Mouse (Mus musculus): ENCODE data around the gene Fign.

DNA sequence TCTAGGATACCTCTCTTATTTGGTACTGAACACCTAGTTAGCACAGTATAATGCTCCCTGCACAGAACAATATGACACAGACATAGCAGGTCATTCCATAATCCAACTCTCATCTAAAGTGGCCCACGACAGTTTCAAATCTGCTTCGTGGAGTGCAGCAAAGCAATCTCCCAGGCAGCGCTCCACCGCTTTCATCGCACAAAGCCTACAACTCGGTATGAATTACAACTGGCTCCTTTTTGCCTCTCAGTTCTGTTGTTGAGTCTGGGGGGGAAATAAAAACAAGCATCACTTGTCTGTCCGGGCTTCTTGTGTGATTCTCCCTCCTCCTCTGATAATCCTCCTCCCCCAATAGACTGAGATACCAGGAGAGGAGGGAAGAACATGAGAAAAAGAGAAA, 116.4 kb downstream of the Fign start:
- no peak for TF ChIP-seq EP300 (optimal IDR thresholded peaks at IDR 0.05)
- TF ChIP-seq CTCF (IDR thresholded peaks at IDR 0.05; ENCODE audit: low read depth): no peak

Data from stomach, postnatal 0 days (tissue).